Mouse (Mus musculus): ENCODE measurements around the gene Kcnk15. TPM values are rescaled to one million over a fixed set of nuclear protein-coding genes. Genes with fewer than 3 reads are reported as not detected.

The Kcnk15 gene
- polyA plus RNA-seq, 1 experiment from 2014 or later: not detected

DNA sequence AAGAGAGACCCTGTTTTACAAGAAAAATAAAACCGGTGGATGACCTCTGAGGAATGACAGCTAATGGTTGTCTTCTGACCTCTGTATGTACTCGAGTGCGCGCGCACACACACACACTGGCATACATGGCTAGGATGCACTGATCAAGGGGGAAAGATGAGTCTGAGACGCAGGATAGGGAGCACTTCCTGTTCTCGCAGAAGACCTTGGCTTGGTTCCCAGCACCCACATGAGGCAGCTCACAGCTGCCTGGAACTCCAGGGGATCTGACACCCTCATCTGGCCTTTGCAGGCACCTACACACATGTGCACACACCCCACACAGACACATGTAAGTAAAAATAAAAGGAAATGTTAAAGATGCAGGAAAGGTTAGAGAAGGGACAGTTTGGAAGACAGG, 43.6 kb downstream of the Kcnk15 start:
- POLR2A ChIA-PET: no interaction called here
- no peak for TF ChIP-seq CTCF (IDR thresholded peaks at IDR 0.05)
- in situ Hi-C loops (cut with MboI; ENCODE audit: low pct_unique_long_range_greater_than_20kb): no loop called here
- DNase-seq (ENCODE audit: low read depth, low spot score) (no peak), ATAC-seq (no peak)
- CTCF ChIA-PET: interaction anchor here (1.3 kb wide), 1 partner anchor 10 kb away, joined by 4 read pairs; no protein-coding TSS in a partner anchor
- peaks cover 16% of the 10 kb centered on the region for H3K27me3 ChIP-seq

DNA sequence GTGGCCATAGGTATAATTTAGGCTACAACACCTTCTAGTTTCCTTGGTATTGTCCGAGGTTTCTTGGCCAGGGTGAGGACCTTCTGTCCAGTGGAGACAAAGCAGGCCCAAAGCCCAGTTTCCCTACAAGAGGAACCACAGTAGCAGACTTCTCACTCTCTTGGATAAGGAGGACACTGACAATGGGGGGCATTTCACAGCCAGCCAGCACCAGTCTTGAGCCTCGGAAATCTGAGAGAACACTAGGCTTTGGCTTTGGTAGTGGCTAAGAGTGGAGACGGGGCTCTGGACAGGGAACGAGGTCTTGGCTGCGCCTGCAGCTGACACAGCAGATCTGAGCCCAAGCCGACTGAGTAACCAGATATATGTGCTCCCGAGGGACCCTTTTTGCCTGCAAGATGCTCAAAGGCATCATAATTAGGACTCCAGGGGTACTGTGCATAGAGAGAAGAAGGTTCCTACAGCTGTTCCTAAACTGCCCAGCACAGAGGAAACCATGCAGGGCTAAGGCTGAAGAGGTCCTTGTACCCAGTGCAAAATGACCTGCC, 44.6 kb downstream of the Kcnk15 start:
- H3K27me3 ChIP-seq: peaks cover 20% of the 10 kb centered on the region
- ChIA-PET POLR2A (no interaction called here), CTCF (no interaction called here)
- TF ChIP-seq CTCF (IDR thresholded peaks at IDR 0.05): no peak
- no peak for DNase-seq (ENCODE audit: low read depth, low spot score)
- no peak for ATAC-seq
- in situ Hi-C loops (cut with MboI; ENCODE audit: low pct_unique_long_range_greater_than_20kb): no loop called here

DNA sequence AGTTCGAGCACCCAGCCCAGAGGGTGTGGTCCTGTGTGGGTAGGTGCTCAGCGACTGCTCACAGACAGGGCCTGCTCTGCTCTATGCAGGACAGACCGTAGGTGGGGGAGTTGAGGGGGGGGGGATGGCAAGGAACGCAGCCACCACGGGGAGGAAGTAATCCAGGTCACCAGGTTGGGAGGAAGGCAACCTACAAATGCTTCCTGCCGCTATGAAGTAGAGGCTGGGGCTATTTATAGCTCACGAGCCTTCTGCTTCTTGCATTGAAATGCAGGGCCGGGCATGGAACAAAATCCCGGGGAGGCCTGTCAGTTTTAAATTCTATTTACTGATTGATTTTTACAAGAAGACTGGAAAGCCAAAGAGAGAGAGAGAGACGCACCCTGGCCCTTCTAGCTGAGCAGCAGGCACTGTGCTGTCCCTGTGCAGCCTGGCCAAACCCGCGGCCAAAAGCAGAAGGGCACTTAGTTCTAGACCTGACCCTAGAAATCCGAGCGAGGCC, 46.5 kb downstream of the Kcnk15 start:
- ATAC-seq: no peak
- ChIA-PET POLR2A (no interaction called here), CTCF (no interaction called here)
- no peak for DNase-seq (ENCODE audit: low read depth, low spot score)
- H3K27me3 ChIP-seq: peaks cover 35% of the 10 kb centered on the region
- TF ChIP-seq CTCF (IDR thresholded peaks at IDR 0.05): no peak
- in situ Hi-C loops (cut with MboI; ENCODE audit: low pct_unique_long_range_greater_than_20kb): no loop called here

DNA sequence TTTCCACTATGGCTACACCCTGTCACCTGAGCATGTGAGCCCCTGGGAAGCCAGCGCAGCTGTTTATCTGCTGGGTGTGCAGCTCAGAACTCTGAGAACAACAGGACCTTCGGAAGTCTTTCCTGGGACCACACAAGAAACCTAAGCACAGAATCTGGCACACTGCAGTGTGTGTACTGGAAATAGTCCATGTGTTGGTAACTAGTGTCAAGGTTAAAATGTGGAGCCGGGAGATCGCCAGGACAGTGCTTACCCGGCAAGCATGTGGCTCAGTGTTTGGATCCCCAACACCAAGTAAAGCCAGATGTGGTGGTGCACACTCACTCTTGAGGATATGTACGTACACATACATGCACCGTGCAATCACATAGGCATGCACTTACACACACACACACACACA, 47.6 kb downstream of the Kcnk15 start:
- POLR2A ChIA-PET: no interaction called here
- no peak for TF ChIP-seq CTCF (IDR thresholded peaks at IDR 0.05)
- DNase-seq (ENCODE audit: low read depth, low spot score) (no peak), ATAC-seq (no peak)
- CTCF ChIA-PET: no interaction called here
- H3K27me3 ChIP-seq: peaks cover 42% of the 10 kb centered on the region
- in situ Hi-C loops (cut with MboI; ENCODE audit: low pct_unique_long_range_greater_than_20kb): no loop called here

DNA sequence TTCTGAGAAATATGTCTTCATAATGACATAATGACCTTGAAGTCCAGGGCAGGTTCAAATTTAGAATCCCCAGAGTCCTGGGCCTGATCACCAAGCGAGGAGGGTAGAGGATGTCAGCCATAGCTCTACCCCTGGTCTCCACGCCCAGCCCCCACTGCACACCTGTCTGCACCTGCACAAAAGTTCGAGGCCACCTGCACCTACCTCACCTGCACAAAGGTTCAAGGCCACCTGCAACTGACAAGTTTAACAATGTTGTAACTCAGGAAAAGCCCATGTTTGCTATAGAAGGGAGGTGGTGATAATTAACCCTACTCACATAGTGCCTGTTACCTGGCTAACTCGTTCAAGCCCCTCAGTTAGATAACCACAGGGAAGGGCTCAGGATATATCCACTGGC, 49.0 kb downstream of the Kcnk15 start:
- in situ Hi-C loops (cut with MboI; ENCODE audit: low pct_unique_long_range_greater_than_20kb): no loop called here
- CTCF ChIA-PET: no interaction called here
- POLR2A ChIA-PET: no interaction called here
- no peak for ATAC-seq
- H3K27me3 ChIP-seq: peaks cover 51% of the 10 kb centered on the region
- TF ChIP-seq CTCF (IDR thresholded peaks at IDR 0.05): no peak
- DNase-seq (ENCODE audit: low read depth, low spot score): no peak

DNA sequence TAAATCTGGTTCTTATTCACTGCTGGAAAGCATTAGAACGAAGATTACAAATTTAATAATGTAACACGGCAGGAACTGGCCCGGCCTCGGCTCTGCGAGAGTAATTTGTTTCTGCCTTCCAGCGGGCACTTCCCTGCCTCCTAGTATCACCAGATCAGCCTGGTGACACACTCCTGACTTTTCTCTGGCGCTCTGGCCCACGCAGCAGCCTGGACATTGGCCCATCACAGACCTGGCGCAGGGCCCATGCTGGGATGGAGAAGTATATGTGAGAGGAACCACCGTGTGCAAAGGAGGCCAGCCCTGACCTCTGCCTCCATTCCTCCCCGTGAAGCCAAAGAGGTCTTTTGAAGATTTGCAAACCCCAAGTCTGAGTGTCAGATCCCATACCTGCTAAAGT, 50.0 kb downstream of the Kcnk15 start:
- POLR2A ChIA-PET: no interaction called here
- no peak for ATAC-seq
- TF ChIP-seq CTCF (IDR thresholded peaks at IDR 0.05): no peak
- DNase-seq (ENCODE audit: low read depth, low spot score): no peak
- in situ Hi-C loops (cut with MboI; ENCODE audit: low pct_unique_long_range_greater_than_20kb): no loop called here
- H3K27me3 ChIP-seq: peaks cover 45% of the 10 kb centered on the region
- CTCF ChIA-PET: no interaction called here

DNA sequence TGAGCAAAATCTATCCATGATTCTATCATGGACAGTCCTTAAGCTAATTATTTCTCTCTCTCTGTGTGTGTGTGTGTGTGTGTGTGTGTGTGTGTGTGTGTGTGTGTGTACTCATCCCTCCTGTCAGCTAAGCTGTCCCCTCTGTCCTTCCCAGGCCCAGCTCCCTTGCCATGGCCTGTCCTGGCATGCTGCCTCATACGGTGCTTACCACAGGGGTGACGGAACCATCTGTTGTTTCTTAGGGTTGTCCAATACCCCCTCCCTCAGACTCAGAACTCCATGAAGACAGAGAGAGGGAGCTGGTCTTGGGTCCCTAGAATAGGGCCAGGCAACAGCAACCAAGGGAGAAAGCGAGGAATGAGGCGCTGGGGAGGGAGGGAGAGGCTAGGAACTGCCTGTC, 50.9 kb downstream of the Kcnk15 start:
- POLR2A ChIA-PET: interaction anchor here (0.8 kb wide), 1 partner anchor 9 kb away, joined by 5 read pairs; no protein-coding TSS in a partner anchor
- TF ChIP-seq CTCF (IDR thresholded peaks at IDR 0.05): no peak

DNA sequence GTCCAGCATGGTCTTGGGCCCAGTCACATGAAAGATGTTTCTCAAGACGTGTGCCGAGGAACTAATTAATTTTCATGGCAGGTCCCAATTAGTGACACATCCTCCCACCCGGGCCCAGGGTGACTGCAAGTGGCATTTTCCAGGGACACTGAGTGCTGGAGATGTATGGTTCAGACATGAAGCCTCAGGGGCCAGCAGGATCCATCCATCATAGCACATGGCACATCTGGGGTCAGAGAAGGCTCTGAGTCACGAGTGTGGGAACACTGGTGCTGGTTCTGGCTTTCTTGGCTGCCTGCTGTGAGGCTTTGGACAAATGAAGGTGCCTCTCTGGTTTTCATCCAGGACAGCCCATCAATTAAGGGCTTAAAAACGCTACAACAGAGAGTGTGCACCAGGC, 53.7 kb downstream of the Kcnk15 start:
- no peak for TF ChIP-seq CTCF (IDR thresholded peaks at IDR 0.05)
- ChIA-PET POLR2A (no interaction called here), CTCF (no interaction called here)
- DNase-seq (ENCODE audit: low read depth, low spot score): no peak
- ATAC-seq: no peak
- peaks cover 50% of the 10 kb centered on the region for H3K27me3 ChIP-seq
- in situ Hi-C loops (cut with MboI; ENCODE audit: low pct_unique_long_range_greater_than_20kb): no loop called here

More for the DNA sequence above, 50.9 kb downstream of the Kcnk15 start:
- CTCF ChIA-PET: no interaction called here
- in situ Hi-C loops (cut with MboI; ENCODE audit: low pct_unique_long_range_greater_than_20kb): no loop called here
- peaks cover 43% of the 10 kb centered on the region for H3K27me3 ChIP-seq
- ATAC-seq (no peak), DNase-seq (ENCODE audit: low read depth, low spot score) (no peak)

Other genes with a start within 250 kb of the Kcnk15 start
- 238 TPM for gene Serinc3, start 208.5 kb upstream of the Kcnk15 start, polyA plus RNA-seq (2021)
- gene Pkig, start 195.3 kb upstream of the Kcnk15 start, polyA plus RNA-seq (2021): 87.0 TPM
- gene Ada, start 103.4 kb upstream of the Kcnk15 start, polyA plus RNA-seq (2021): 4.0 TPM
- 143 TPM for gene Ccn5, start 32.8 kb upstream of the Kcnk15 start, polyA plus RNA-seq (2021)
- gene Rims4, start 65.0 kb downstream of the Kcnk15 start, polyA plus RNA-seq (2021): not detected
- 219 TPM for gene Ywhab, start 141.3 kb downstream of the Kcnk15 start, polyA plus RNA-seq (2021)
- 0.60 TPM for gene Pabpc1l, start 171.8 kb downstream of the Kcnk15 start, polyA plus RNA-seq (2021)
- gene Stk4, start 216.7 kb downstream of the Kcnk15 start, polyA plus RNA-seq (2021): 28.8 TPM
- 58.3 TPM for gene Tomm34, start 217.5 kb downstream of the Kcnk15 start, polyA plus RNA-seq (2021)